Mouse (Mus musculus): ENCODE measurements around the gene Tmem213. TPM values are rescaled to one million over a fixed set of nuclear protein-coding genes. Genes with fewer than 3 reads are reported as not detected.
A peak's percentile ranks its signal among the peaks of the same experiment; 100 is the strongest.

Tmem213 gene
- total RNA-seq (2015; ENCODE audit: low replicate concordance) (not detected in 2 replicates), total RNA-seq (2017; ENCODE audit: low replicate concordance) (not detected in 2 replicates)

DNA sequence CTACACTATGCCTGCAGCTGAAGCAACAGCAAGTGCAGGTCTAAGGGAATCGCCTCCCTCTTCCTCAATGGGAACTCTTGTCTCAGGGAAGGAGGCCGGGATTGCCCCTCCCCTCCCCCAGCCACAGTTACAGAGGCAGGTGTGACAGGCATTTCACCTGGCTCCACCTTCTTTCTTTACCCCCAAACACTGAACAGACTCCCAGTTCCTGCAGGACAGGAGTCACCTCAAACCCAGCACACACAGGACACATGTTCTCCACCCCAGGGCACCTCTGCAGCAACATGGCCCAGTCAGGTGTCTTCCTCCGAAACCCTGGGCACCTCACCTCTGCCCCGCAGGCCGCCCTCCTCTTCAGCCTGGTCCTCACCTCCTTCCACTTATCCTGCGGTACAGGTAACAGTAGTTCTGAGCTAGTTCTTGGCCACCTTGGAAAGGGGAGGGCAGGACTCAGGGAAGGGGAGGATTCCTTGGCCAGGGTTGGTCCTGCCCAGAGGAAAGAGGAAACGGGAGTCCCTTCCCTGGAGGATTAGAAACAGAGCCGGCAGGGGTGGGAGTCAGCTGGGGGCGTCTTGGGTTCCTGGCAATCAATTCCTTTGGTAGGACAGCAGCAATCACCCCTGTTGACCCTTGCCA lies at the start of gene Tmem213:
Gene Tmem213, plus strand, starts transcription at position 96 of the 636 bp plus-strand sequence.
- ATAC-seq (replicated peaks; ENCODE audit: low FRiP score, poor library complexity, severe bottlenecking), result no peak

GRCm38 (mm10) chr6:38064621-38065020 lies 44.4 kb upstream of the Tmem213 start:
- ATAC-seq (replicated peaks; ENCODE audit: low FRiP score, poor library complexity, severe bottlenecking), result no peak

DNA sequence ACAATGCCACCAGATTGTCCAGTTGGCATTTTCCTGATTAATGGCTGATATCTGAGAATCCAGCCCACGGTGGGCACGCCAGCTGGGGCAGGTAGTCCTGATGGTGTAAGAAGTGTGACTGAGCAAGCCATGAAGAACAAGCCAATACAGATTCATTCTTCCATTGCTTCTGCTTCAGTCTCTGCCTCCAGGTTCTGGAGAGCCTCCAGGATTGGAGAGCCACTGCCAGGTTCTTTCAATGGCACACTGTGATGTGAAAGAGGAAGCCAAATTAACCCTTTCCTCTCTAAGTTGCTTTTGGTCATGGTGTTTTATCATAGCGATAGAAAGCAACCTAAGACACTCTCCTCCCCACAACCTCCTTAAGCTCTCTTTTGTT lies 43.9 kb upstream of the Tmem213 start:
- ATAC-seq (replicated peaks; ENCODE audit: low FRiP score, poor library complexity, severe bottlenecking), result no peak

DNA sequence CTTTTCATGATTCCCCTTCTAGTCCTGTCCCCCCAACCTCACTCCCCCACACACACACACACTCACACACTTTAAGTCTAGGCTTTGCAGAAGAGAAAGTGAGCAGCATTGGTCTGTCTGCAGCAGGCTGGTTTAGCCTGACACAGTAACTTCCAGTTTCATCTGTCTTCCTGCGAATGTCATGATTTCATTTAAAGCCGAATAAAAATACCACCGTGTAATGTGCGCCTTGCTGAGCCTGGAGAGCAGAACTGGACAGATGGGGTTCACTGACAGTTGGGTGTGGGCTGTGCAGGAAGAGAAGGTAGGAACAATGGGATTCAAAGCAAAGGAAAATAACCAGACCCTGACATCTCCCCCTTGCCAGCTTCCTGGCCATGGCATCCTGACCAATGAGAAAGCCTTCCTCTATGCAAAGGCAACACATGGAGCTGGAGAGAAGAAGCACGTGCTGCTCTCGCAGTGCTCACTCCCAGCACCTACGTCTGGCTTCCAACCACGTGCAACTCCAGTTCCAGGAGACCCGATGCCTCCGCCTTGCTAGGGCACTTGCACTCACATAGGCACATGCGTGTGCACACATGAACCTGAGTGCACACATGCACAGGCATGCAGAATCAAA lies 43.4 kb upstream of the Tmem213 start:
- ATAC-seq (replicated peaks; ENCODE audit: low FRiP score, poor library complexity, severe bottlenecking), result no peak

- no peak for ATAC-seq (replicated peaks; ENCODE audit: low FRiP score, poor library complexity, severe bottlenecking)
These were observed 42.8 kb upstream of the Tmem213 start for GRCm38 (mm10) chr6:38066215-38066614.

DNA sequence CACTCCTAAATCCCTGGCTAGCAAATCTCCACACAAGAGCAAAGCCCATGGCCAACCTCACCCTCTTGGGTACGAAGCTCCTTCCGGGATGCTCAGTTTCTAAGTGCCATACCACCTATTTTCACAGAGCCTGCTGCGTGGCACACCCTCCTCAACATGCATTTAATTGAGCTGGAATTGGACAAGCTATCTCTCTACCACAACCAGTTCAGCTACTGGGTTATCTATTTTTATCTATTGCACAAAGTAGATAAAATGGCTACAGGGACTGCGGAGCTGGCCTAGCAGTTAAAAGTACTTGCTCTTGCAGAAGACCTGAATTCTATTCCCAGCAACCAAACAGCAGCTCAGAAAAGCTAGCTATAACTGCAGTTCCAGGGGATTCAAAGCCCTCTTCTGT lies 37.8 kb upstream of the Tmem213 start:
- ATAC-seq (replicated peaks; ENCODE audit: low FRiP score, poor library complexity, severe bottlenecking), result 0 out of 2 replicates have a peak, but pooled peaks have one; percentile 19

DNA sequence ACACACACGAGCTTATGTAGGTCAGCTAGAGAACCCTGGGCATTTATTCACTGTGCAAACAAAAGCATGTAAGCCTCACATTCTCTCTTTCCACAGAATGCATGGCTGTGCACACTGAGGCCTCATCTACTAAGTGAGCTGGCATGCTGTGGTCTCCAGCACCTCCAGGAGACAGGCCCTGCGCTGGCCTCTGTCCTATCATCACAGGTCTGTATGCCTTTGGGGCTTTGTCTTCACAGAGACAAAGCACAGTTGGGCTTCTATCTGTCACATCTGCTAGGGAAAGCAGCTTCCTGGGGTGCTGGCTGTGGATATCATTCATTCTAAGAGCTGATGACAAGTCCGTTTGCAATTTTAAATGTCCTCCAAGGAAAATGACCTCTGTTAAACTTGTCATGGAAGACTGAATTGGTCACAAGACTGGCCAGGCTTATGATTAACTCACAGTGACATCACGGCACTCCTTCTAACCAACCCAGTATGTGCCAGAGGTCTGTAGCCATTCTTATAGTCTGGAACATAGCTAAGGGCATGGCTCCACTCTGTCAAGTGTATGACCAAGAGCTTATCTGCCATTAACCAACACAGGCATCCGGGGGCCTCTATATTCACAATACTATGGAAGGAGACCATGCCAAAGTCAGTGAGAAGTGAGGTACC lies 36.8 kb upstream of the Tmem213 start:
- no peak for ATAC-seq (replicated peaks; ENCODE audit: low FRiP score, poor library complexity, severe bottlenecking)

DNA sequence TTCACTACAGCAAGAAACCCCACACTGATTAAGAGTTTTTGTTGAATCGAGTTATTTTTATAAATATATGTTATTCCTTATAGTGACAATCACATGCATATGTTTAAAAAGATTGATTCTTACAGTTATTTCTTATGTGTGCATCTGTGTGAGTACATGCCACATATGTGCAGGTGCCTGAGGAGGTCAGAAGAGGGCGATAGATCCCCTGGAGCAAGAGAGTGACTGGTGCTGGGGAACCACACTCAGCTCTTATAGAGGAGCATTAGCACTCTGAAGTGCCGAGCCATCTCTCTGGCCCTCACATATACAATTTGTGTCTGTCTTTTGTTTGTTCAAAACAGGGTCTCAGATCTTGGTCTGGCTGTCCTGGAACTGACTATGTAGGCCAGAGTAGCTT lies 35.5 kb upstream of the Tmem213 start:
- no peak for ATAC-seq (replicated peaks; ENCODE audit: low FRiP score, poor library complexity, severe bottlenecking)

DNA sequence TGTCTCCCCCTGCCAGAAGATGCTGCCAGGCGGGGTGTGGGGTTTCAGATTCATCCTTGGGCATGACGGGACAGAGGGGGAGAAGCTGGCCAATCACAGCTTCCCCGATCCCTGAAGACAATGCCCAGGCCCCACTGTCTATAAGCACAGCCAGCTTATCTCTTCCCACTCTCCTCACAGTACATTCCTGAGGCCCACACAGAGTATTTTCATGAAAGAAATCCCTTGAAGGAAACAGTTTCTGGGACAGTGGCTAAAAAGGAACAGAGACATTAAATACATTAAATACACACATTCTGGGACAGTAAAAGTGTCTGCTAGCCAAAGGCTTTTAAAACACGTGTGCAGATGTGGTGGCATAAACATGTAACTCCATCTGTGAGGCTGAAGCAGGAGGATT lies 28.7 kb upstream of the Tmem213 start:
- ATAC-seq (replicated peaks; ENCODE audit: low FRiP score, poor library complexity, severe bottlenecking), result no peak

GRCm38 (mm10) chr6:38081727-38082341 lies 27.2 kb upstream of the Tmem213 start:
- no peak for ATAC-seq (replicated peaks; ENCODE audit: low FRiP score, poor library complexity, severe bottlenecking)

DNA sequence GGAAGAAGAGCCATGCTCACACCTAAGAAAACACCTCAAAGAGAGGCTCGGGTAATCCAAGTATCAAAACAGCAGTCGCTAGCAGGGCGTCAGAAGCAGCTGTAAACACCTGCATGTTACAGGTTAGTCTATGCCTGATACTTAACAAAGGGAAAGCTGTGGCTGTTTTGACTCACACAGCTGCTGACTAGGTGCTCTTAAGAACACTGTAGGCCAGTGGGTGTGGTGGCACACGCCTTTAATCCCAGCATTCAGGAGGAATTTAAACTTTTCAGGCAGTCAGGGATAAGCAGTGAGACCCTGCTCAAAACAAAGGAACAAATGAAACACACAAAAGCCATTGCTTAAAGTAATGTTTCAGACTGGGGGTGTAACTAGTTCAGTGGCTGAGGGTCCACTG lies 25.9 kb upstream of the Tmem213 start:
- ATAC-seq (replicated peaks; ENCODE audit: low FRiP score, poor library complexity, severe bottlenecking), result no peak

GRCm38 (mm10) chr6:38087242-38088026 lies 21.6 kb upstream of the Tmem213 start:
- ATAC-seq (replicated peaks; ENCODE audit: low FRiP score, poor library complexity, severe bottlenecking), result no peak

DNA sequence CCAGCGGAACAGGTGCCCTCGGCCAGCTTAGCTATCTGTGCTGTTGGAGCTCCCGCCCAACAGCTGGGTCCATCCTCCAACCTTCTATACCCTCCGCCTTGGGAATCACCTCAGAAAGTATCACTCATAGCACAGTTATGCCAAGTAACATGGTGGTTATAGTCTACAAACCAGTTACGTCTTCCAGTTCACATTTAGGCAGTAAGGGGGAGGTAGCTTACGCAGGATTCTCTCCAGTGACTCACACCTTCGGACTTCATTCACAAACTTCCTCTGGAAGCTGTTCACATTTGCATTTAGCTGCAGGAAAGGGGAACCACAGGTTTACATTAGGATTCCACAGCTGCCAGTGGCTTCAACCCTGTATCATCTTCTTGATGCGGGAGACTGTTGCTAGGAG lies 16.5 kb upstream of the Tmem213 start:
- no peak for ATAC-seq (replicated peaks; ENCODE audit: low FRiP score, poor library complexity, severe bottlenecking)

DNA sequence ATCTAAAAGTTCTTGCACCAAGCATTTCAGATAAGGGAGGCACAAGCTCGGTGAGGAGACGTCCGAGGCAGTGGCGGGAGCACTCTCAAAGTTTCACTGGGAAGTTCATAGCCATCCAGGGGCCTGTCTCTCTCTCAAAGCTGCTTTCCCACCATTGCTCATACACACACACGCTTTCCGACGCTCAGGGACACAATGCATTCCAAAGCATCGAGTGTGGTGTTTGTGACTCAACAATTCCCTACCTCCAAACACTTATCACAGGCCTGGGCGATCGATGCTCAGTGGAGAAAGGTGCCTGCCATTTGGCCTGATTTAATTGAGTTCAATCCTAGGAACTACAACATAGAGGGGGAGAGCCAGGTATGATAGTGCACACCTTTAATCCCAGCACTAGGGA lies 14.4 kb upstream of the Tmem213 start:
- ATAC-seq (replicated peaks; ENCODE audit: low FRiP score, poor library complexity, severe bottlenecking), result no peak

DNA sequence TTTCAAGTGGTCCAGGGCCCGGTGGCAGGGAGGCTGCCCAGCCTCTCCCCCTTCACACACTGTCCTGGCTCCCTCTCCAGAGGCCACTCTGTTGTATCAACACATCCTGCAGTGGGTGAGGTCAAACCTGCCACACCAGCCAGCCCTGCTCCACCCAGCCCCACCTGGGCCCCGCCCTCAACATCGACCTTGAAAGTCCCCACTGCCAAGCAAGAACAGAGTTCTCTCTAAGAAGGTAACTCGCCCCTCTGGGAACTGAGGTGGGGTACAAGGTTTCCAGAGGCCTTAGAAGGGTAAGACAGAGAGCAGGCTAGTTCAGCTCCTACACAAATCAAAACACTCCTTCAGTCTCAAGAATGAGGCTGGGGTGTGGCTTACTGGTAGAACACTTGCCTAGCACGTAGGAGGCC lies 12.1 kb upstream of the Tmem213 start:
- ATAC-seq (replicated peaks; ENCODE audit: low FRiP score, poor library complexity, severe bottlenecking), result no peak

DNA sequence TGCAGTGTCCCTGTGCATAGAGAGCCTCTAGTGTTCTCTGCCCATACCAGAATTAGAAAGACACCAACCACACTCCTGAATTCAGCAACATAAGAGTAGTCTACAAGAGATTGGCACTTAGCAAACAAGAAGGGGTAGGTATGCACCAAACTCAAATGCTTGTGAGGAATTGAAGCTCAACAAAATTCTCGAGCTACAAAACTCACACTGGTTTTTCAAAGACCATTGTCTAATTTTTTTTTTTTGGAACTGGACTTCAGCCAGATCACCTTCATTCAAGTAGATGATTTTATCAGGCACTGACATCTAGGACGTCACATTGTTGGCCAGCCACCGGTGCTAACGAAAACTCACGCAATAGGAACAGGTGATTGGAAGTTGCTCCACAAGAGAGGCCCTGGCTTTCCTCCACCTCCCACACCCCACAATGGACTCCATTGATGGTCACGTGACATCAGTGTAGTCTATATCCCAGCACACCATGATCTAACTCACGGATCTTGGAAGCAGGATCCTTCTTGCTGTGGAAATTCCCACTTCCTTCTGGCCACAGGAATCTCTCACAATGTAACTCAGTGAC lies 6.7 kb upstream of the Tmem213 start:
- no peak for ATAC-seq (replicated peaks; ENCODE audit: low FRiP score, poor library complexity, severe bottlenecking)

DNA sequence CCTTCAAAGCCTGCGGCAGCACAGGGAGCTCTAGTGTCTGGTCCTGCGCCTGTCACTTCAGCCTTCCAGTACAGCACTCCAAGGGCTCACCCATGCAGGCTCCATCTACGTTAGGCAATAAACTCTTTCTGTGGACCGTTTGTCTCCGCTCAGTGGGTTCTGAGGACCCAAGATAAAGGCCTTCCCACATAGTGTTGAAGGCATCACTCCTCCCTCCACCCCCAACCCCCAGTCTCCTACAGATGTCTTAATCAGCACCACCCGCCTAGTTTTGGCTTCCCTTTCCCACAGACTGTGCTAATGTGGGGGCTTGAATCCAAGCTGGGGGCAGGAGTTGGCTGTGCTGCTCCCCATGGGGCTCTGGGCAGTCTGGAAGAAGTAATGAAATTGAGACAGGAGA lies 5.3 kb upstream of the Tmem213 start:
- no peak for ATAC-seq (replicated peaks; ENCODE audit: low FRiP score, poor library complexity, severe bottlenecking)

- no peak for ATAC-seq (replicated peaks; ENCODE audit: low FRiP score, poor library complexity, severe bottlenecking)
These were observed 3.1 kb upstream of the Tmem213 start for GRCm38 (mm10) chr6:38105924-38106323.

GRCm38 (mm10) chr6:38108449-38108848 lies 606 bp upstream of the Tmem213 start:
- ATAC-seq (replicated peaks; ENCODE audit: low FRiP score, poor library complexity, severe bottlenecking), result no peak

DNA sequence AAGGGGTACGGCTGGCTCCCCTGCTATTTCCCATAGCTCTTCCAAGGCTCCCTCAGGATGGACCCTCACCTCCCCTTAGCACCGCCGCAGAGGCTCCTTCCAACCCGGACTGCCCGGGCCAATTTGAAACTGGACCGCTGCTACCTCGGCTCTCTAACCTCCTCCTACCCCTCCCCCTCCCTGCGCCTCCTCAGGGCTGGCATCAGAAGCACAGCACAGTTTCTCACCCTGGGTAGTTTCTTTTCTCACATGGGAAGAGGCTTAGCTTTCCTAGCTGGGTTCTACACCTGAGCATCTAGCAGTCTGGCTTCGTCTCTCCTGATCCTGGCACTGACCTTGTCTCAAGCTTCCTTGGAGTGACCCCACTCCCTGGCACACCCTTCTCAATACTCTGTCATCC lies 816 bp downstream of the Tmem213 start:
- ATAC-seq (replicated peaks; ENCODE audit: low FRiP score, poor library complexity, severe bottlenecking), result no peak
